ENCODE assay signal across 19 mouse cellular contexts in the genomic region with DNA sequence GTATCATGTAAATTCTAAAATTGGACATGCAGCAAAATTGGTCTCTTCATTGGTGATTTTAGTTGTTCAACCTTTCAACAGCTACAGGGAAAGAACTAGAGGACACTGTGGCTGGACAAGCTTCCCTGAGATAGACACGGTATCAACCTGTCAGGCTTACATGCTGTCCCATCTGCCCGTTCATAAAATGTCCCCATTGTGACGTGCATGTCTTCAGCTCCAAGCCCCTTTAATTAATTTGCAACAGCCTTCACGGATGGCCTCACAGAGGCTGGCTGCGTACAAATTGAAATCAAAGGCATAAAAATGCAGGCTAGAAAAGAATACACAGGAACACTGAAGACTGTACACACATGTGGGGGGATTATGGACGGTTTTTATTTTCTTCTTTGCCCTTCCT.
"Had no signal": no experiment of that assay in that cellular context is flagged by ENCODE, and none has a peak within 500 bp of the region (broad histone marks: within the 10 kb centered on the region; RNA-seq: fewer than 3 reads in every experiment).

No protein-coding gene starts in this region.

- H3K9ac ChIP-seq: limb, embryonic 13.5 days; liver, embryonic 14.5 days; liver, postnatal 0 days; lung, embryonic 15.5 days; neural tube, embryonic 12.5 days had no signal

- H3K4me3 ChIP-seq: layer of hippocampus, adult 2 months; limb, embryonic 10.5 days; limb, embryonic 13.5 days; lung, embryonic 15.5 days; megakaryocyte, embryonic 14.5 days; midbrain, embryonic 10.5 days; neural tube, embryonic 12.5 days had no signal

- H3K4me1 ChIP-seq: limb, embryonic 13.5 days; megakaryocyte, embryonic 14.5 days had no signal

- ATAC-seq: intestine, postnatal 0 days; liver, postnatal 0 days; midbrain, embryonic 16.5 days had no signal

- H3K9me3 ChIP-seq: limb, embryonic 10.5 days; limb, embryonic 13.5 days; lung, embryonic 15.5 days; megakaryocyte, embryonic 14.5 days; midbrain, embryonic 10.5 days; neural tube, embryonic 12.5 days had no signal

- H3K27ac ChIP-seq: kidney, postnatal 0 days; layer of hippocampus, adult 2 months; limb, embryonic 10.5 days; limb, embryonic 13.5 days; liver, embryonic 14.5 days; lung, embryonic 15.5 days; midbrain, embryonic 10.5 days; neural tube, embryonic 12.5 days had no signal

- H3K4me2 ChIP-seq: limb, embryonic 13.5 days; lung, embryonic 15.5 days; neural tube, embryonic 12.5 days had no signal

- H3K27me3 ChIP-seq: limb, embryonic 13.5 days; lung, embryonic 15.5 days; neural tube, embryonic 12.5 days had no signal

- DNase-seq: kidney, adult 2 months; kidney, postnatal 25 days; layer of hippocampus, adult 9-11 months; liver, postnatal 0 days; lung, postnatal 10 days; lung, postnatal 36 days; thymus, adult 18-20 months; thymus, postnatal 36 days had no signal

- H3K36me3 ChIP-seq: limb, embryonic 10.5 days; limb, embryonic 13.5 days; lung, embryonic 15.5 days; midbrain, embryonic 10.5 days; neural tube, embryonic 12.5 days had no signal
